Mouse (Mus musculus): ENCODE data around the gene Prol1.

DNA sequence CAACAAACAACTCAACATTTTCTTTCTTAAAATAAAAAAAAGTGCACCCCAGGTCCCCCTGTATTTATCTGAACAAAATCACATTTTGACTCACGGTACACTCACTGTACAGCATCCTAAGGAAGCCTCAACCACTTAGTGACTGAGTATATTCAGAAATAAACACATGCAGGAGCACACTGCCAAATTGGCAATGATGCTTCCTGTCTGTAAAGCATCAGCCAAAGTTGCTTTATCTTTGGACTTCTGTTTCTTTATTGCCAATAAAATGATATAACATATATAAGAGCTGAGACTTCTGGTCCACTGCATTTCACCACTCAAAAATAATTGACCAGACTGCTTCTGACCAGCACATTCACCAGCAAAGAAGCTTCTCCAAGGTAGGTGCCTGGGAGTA is 48.5 kb upstream of the Prol1 start, which contains the start of gene Gm7714:
- TF ChIP-seq EP300 (IDR thresholded peaks at IDR 0.05) = no peak
- no peak for TF ChIP-seq CTCF (IDR thresholded peaks at IDR 0.05)
